Mouse (Mus musculus): Measurements from ENCODE around the gene Nipsnap3a. TPM values are rescaled to one million over a fixed set of nuclear protein-coding genes. Genes with fewer than 3 reads are reported as not detected.

The Nipsnap3a gene
- total and polyA plus RNA-seq, 3 experiments, result not detected

GRCm38 (mm10) chr4:52986266-52986665 is 2.8 kb upstream of the Nipsnap3a start:
- Histone ChIP-seq H3K4me1 (ENCODE audit: insufficient read depth, low read depth, low read length) (no peaks in the 10 kb centered on the region), H3K27me3 (ENCODE audit: insufficient read depth, low read length) (peaks cover 8% of the 10 kb centered on the region), H3K9me3 (replicated peaks) (no peaks in the 10 kb centered on the region), H3K4me3 (ENCODE audit: low read depth, low read length) (no peak overlapping the region), H3K36me3 (replicated peaks) (no peaks in the 10 kb centered on the region)
- ATAC-seq (ENCODE audit: extremely low read depth, insufficient number of reproducible peaks, low FRiP score, poor library complexity, severe bottlenecking) (no peak), DNase-seq (ENCODE audit: low spot score) (no peak)
- TF ChIP-seq POLR2AphosphoS5 (IDR thresholded peaks at IDR 0.05; ENCODE audit: insufficient replicate concordance, low read depth, low read length) (no peak), TAL1 (conservative IDR thresholded peaks at IDR 0.05; ENCODE audit: low read depth, low read length) (no peak), GATA2 (IDR thresholded peaks at IDR 0.05; ENCODE audit: borderline replicate concordance, low read depth, low read length) (no peak), GATA1 (IDR thresholded peaks at IDR 0.05; ENCODE audit: borderline replicate concordance, low read length) (no peak)

GRCm38 (mm10) chr4:52999449-52999848 is 10.4 kb downstream of the Nipsnap3a start:
- ATAC-seq (ENCODE audit: extremely low read depth, insufficient number of reproducible peaks, low FRiP score, poor library complexity, severe bottlenecking), result no peak
- Histone ChIP-seq H3K4me1 (ENCODE audit: insufficient read depth, low read depth, low read length) (no peaks in the 10 kb centered on the region), H3K9me3 (replicated peaks) (no peaks in the 10 kb centered on the region), H3K4me3 (ENCODE audit: low read depth, low read length) (no peak overlapping the region), H3K27me3 (ENCODE audit: insufficient read depth, low read length) (peaks cover 7% of the 10 kb centered on the region; the same call in 1 of the 2 replicates), H3K36me3 (replicated peaks) (no peaks in the 10 kb centered on the region)
- TF ChIP-seq GATA1 (IDR thresholded peaks at IDR 0.05; ENCODE audit: borderline replicate concordance, low read length) (no peak), POLR2AphosphoS5 (IDR thresholded peaks at IDR 0.05; ENCODE audit: insufficient replicate concordance, low read depth, low read length) (no peak), TAL1 (conservative IDR thresholded peaks at IDR 0.05; ENCODE audit: low read depth, low read length) (no peak)
- no peak for DNase-seq (ENCODE audit: low spot score)

GRCm38 (mm10) chr4:53000154-53000553 is 11.1 kb downstream of the Nipsnap3a start:
- DNase-seq (ENCODE audit: low spot score), result no peak
- Histone ChIP-seq H3K27me3 (ENCODE audit: insufficient read depth, low read length) (peaks cover 7% of the 10 kb centered on the region; the same call in 1 of the 2 replicates), H3K36me3 (replicated peaks) (no peaks in the 10 kb centered on the region), H3K9me3 (replicated peaks) (no peaks in the 10 kb centered on the region), H3K4me1 (ENCODE audit: insufficient read depth, low read depth, low read length) (no peaks in the 10 kb centered on the region), H3K4me3 (ENCODE audit: low read depth, low read length) (no peak overlapping the region)
- no peak for TF ChIP-seq GATA1 (IDR thresholded peaks at IDR 0.05; ENCODE audit: borderline replicate concordance, low read length)
- no peak for TF ChIP-seq CTCF (IDR thresholded peaks at IDR 0.05; ENCODE audit: low read depth, low read length)
- TF ChIP-seq GATA2 (IDR thresholded peaks at IDR 0.05; ENCODE audit: borderline replicate concordance, low read depth, low read length), result no peak
- TF ChIP-seq TAL1 (conservative IDR thresholded peaks at IDR 0.05; ENCODE audit: low read depth, low read length), result no peak
- no peak for TF ChIP-seq POLR2AphosphoS5 (IDR thresholded peaks at IDR 0.05; ENCODE audit: insufficient replicate concordance, low read depth, low read length)
- ATAC-seq (ENCODE audit: extremely low read depth, insufficient number of reproducible peaks, low FRiP score, poor library complexity, severe bottlenecking), result no peak

- ATAC-seq (ENCODE audit: extremely low read depth, insufficient number of reproducible peaks, low FRiP score, poor library complexity, severe bottlenecking) (no peak), DNase-seq (ENCODE audit: low spot score) (peak; percentile 1)
- Histone ChIP-seq H3K9me3 (replicated peaks) (no peaks in the 10 kb centered on the region), H3K27me3 (ENCODE audit: insufficient read depth, low read length) (0 out of 2 replicates have a peak, but pooled peaks cover 4% of the 10 kb centered on the region), H3K4me3 (ENCODE audit: low read depth, low read length) (no peak overlapping the region), H3K36me3 (replicated peaks) (no peaks in the 10 kb centered on the region), H3K4me1 (ENCODE audit: insufficient read depth, low read depth, low read length) (peaks cover 10% of the 10 kb centered on the region)
- no peak for TF ChIP-seq CTCF (IDR thresholded peaks at IDR 0.05; ENCODE audit: low read depth, low read length)
These were observed 20.1 kb downstream of the Nipsnap3a start for GRCm38 (mm10) chr4:53009183-53009582.

GRCm38 (mm10) chr4:53009871-53010270 is 20.8 kb downstream of the Nipsnap3a start:
- Histone ChIP-seq H3K4me1 (ENCODE audit: insufficient read depth, low read depth, low read length) (peaks cover 10% of the 10 kb centered on the region), H3K36me3 (replicated peaks) (peaks cover 4% of the 10 kb centered on the region), H3K9me3 (replicated peaks) (no peaks in the 10 kb centered on the region), H3K27me3 (ENCODE audit: insufficient read depth, low read length) (0 out of 2 replicates have a peak, but pooled peaks cover 4% of the 10 kb centered on the region), H3K4me3 (ENCODE audit: low read depth, low read length) (no peak overlapping the region)
- ATAC-seq (ENCODE audit: extremely low read depth, insufficient number of reproducible peaks, low FRiP score, poor library complexity, severe bottlenecking), result no peak
- no peak for DNase-seq (ENCODE audit: low spot score)
- no peak for TF ChIP-seq GATA1 (IDR thresholded peaks at IDR 0.05; ENCODE audit: borderline replicate concordance, low read length)
- no peak for TF ChIP-seq POLR2AphosphoS5 (IDR thresholded peaks at IDR 0.05; ENCODE audit: insufficient replicate concordance, low read depth, low read length)
- TF ChIP-seq CTCF (IDR thresholded peaks at IDR 0.05; ENCODE audit: low read depth, low read length), result no peak
- TF ChIP-seq TAL1 (conservative IDR thresholded peaks at IDR 0.05; ENCODE audit: low read depth, low read length), result no peak
- TF ChIP-seq GATA2 (IDR thresholded peaks at IDR 0.05; ENCODE audit: borderline replicate concordance, low read depth, low read length), result no peak

GRCm38 (mm10) chr4:53011732-53012361 is 22.8 kb downstream of the Nipsnap3a start, which contains the start of gene Nipsnap3b:
Nipsnap3b (plus strand) TSS chr4:53011880.
- DNase-seq (ENCODE audit: low spot score) (peak; percentile 88), ATAC-seq (ENCODE audit: extremely low read depth, insufficient number of reproducible peaks, low FRiP score, poor library complexity, severe bottlenecking) (peak; percentile 89)
- H3K4me1 ChIP-seq (ENCODE audit: insufficient read depth, low read depth, low read length), result peaks cover 10% of the 10 kb centered on the region
- H3K36me3 ChIP-seq (replicated peaks), result peaks cover 17% of the 10 kb centered on the region
- no peak for TF ChIP-seq GATA2 (IDR thresholded peaks at IDR 0.05; ENCODE audit: borderline replicate concordance, low read depth, low read length)
- peaks cover 9% of the 10 kb centered on the region for H3K9me3 ChIP-seq (replicated peaks)
- peak within 1 kb of the TSS; percentile 85 for H3K4me3 ChIP-seq (ENCODE audit: low read depth, low read length)
- H3K27me3 ChIP-seq (ENCODE audit: insufficient read depth, low read length), result 0 out of 2 replicates have a peak, but pooled peaks cover 4% of the 10 kb centered on the region

DNA sequence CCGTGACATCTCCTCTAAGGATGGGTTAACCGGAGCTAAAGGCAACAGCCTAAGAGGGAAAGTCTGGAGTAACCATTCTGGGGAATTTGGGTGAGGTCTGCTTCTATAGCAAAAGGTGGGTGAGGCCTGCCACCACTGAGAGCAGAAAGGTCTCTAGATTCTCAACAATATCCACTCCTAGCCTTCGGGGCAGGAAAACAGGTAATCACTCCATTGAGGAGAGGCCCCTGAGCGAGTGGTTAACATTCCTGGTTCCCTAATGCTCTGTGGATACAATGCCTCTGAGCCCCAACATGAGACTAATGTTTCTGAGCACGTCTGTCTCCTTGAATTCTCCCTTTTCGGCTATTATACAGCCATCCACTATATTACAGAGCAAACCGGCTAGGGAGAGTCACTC is 25.3 kb downstream of the Nipsnap3a start:
- peaks cover 36% of the 10 kb centered on the region for H3K36me3 ChIP-seq (replicated peaks)
- peaks cover 10% of the 10 kb centered on the region for H3K4me1 ChIP-seq (ENCODE audit: insufficient read depth, low read depth, low read length)
- H3K4me3 ChIP-seq (ENCODE audit: low read depth, low read length), result no peak overlapping the region
- no peaks in the 10 kb centered on the region for H3K27me3 ChIP-seq (ENCODE audit: insufficient read depth, low read length)
- ATAC-seq (ENCODE audit: extremely low read depth, insufficient number of reproducible peaks, low FRiP score, poor library complexity, severe bottlenecking) (no peak), DNase-seq (ENCODE audit: low spot score) (no peak)
- TF ChIP-seq GATA2 (IDR thresholded peaks at IDR 0.05; ENCODE audit: borderline replicate concordance, low read depth, low read length), result no peak
- TF ChIP-seq TAL1 (conservative IDR thresholded peaks at IDR 0.05; ENCODE audit: low read depth, low read length), result no peak
- no peak for TF ChIP-seq CTCF (IDR thresholded peaks at IDR 0.05; ENCODE audit: low read depth, low read length)
- no peak for TF ChIP-seq GATA1 (IDR thresholded peaks at IDR 0.05; ENCODE audit: borderline replicate concordance, low read length)
- TF ChIP-seq POLR2AphosphoS5 (IDR thresholded peaks at IDR 0.05; ENCODE audit: insufficient replicate concordance, low read depth, low read length), result no peak
- peaks cover 19% of the 10 kb centered on the region for H3K9me3 ChIP-seq (replicated peaks)

Data from G1E (cell line).